In the genomic region with DNA sequence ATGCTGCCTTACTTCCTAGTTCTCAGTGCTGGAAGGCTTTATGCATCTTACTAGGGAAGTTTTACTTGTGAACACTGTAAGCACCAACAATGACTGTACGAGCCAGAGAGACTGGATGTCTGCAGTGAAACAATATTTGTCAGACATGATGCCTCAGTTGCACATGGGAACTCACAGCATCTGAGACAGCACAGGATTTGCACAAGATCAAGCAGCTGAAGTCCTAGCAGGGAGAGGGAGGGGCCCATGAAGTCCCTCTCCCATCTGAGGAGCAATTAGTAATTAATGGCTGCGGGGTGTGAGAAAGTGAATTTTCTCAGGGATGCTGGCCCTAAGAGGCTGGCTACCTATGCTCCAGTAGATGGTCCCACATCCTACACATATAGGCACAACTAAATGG, we compare ENCODE assay signal across 18 mouse cellular contexts. TPM values are rescaled to one million over a fixed set of nuclear protein-coding genes. Genes with fewer than 3 reads are reported as not detected.
A peak's percentile ranks its signal among the peaks of the same experiment; 100 is the strongest.
DNase-seq lines count a peak whose midpoint lies in the region; ATAC-seq and TF ChIP-seq lines count a peak whose summit lies in the region.
"Had no signal": no experiment of that assay in that cellular context is flagged by ENCODE, and none has a peak within 500 bp of the region (broad histone marks: within the 10 kb centered on the region; RNA-seq: fewer than 3 reads in every experiment).

No protein-coding gene starts in this region.

- intact Hi-C loops in heart, adult 2 months (cut with DNase I) = loop anchor here (2.0 to 5.0 kb wide), 2 partner anchors 37 to 72 kb away; a partner anchor contains a TSS
- intact Hi-C loops in heart, postnatal 10 days (cut with DNase I) = loop anchor here (2.0 to 5.0 kb wide), 2 partner anchors 33 to 83 kb away; no protein-coding TSS in a partner anchor

- WGBS in heart, adult 2 months = 83% methylated on average over 2 of the region's 2 CpGs
- 72% methylated on average over 2 of the region's 2 CpGs for WGBS in hindbrain, embryonic 13.5 days
- 90% methylated on average over 2 of the region's 2 CpGs for WGBS in hindbrain, embryonic 10.5 days
- 28% methylated on average over 2 of the region's 2 CpGs for WGBS in forebrain, embryonic 13.5 days

- peak overlapping the region; percentile 82 for H3K27ac ChIP-seq in heart, adult 2 months
- peak overlapping the region; percentile 85 for H3K27ac ChIP-seq in hindbrain, embryonic 13.5 days
- H3K27ac ChIP-seq in hindbrain, embryonic 10.5 days = no peak overlapping the region
- peak overlapping the region; percentile 86 for H3K27ac ChIP-seq in forebrain, embryonic 13.5 days

- no peak for ATAC-seq in hindbrain, embryonic 13.5 days (ENCODE audit: low FRiP score)
- peak; percentile 39; the same call in 1 of the 2 replicates for ATAC-seq in forebrain, embryonic 13.5 days

- no peaks in the 10 kb centered on the region for H3K27me3 ChIP-seq in heart, adult 2 months (ENCODE audit: control insufficient read depth, insufficient read depth, low read length)
- H3K27me3 ChIP-seq in hindbrain, embryonic 13.5 days = no peaks in the 10 kb centered on the region
- no peaks in the 10 kb centered on the region for H3K27me3 ChIP-seq in hindbrain, embryonic 10.5 days (ENCODE audit: insufficient read depth, poor library complexity, severe bottlenecking)
- no peaks in the 10 kb centered on the region for H3K27me3 ChIP-seq in forebrain, embryonic 13.5 days
- H3K27me3 ChIP-seq: limb, embryonic 15.5 days; midbrain, embryonic 12.5 days had no signal

- TF ChIP-seq EP300 in heart, adult 2 months (IDR thresholded peaks at IDR 0.05; ENCODE audit: insufficient read depth, low read depth, low read length) = no peak

- DNase-seq in heart, adult 2 months = no peak
- DNase-seq in heart, postnatal 10 days = no peak
- DNase-seq in hindbrain, embryonic 10.5 days (ENCODE audit: low spot score) = no peak
- DNase-seq in brain, embryonic 14.5 days (ENCODE audit: low read depth) = peak; percentile 61
- DNase-seq in spleen, adult 18-20 months = no peak
- no peak for DNase-seq in ovary, adult 18-20 months (ENCODE audit: low spot score)
- DNase-seq: adrenal gland, adult 8-10 months; B cell, adult 2 months; cerebellum, adult 11-12 months; cerebellum, postnatal 36 days; heart, adult 18-20 months; kidney, adult 2 months; kidney, postnatal 36 days; lung, postnatal 36 days had no signal

- no peak for TF ChIP-seq CTCF in heart, adult 2 months (IDR thresholded peaks at IDR 0.05)
- TF ChIP-seq CTCF in brain, embryonic 14.5 days (IDR thresholded peaks at IDR 0.05; ENCODE audit: borderline replicate concordance, extremely low read depth, insufficient read depth, insufficient read length) = no peak

- peaks cover 13% of the 10 kb centered on the region for H3K4me1 ChIP-seq in heart, adult 2 months (ENCODE audit: control insufficient read depth, insufficient read depth, low read length)
- H3K4me1 ChIP-seq in hindbrain, embryonic 13.5 days (replicated peaks) = peaks cover 36% of the 10 kb centered on the region
- peaks cover 23% of the 10 kb centered on the region for H3K4me1 ChIP-seq in hindbrain, embryonic 10.5 days (replicated peaks)
- peaks cover 45% of the 10 kb centered on the region for H3K4me1 ChIP-seq in forebrain, embryonic 13.5 days

- H3K4me3 ChIP-seq in heart, adult 2 months = no peak overlapping the region
- H3K4me3 ChIP-seq in hindbrain, embryonic 13.5 days = no peak overlapping the region
- no peak overlapping the region for H3K4me3 ChIP-seq in hindbrain, embryonic 10.5 days
- H3K4me3 ChIP-seq in forebrain, embryonic 13.5 days = no peak overlapping the region
- H3K4me3 ChIP-seq: limb, embryonic 15.5 days; midbrain, embryonic 12.5 days had no signal

- H3K36me3 ChIP-seq in heart, adult 2 months (ENCODE audit: control insufficient read depth, insufficient read depth, low read length) = peaks cover 15% of the 10 kb centered on the region
- peaks cover 15% of the 10 kb centered on the region for H3K36me3 ChIP-seq in hindbrain, embryonic 13.5 days
- H3K36me3 ChIP-seq in hindbrain, embryonic 10.5 days = peaks cover 12% of the 10 kb centered on the region
- peaks cover 15% of the 10 kb centered on the region for H3K36me3 ChIP-seq in forebrain, embryonic 13.5 days (ENCODE audit: poor library complexity, severe bottlenecking)

- TF ChIP-seq POLR2A in heart, adult 2 months (IDR thresholded peaks at IDR 0.05; ENCODE audit: insufficient read depth, low read depth, low read length) = no peak
- no peak for TF ChIP-seq POLR2A in brain, embryonic 14.5 days (IDR thresholded peaks at IDR 0.05; ENCODE audit: borderline replicate concordance, extremely low read depth, insufficient read depth, insufficient read length, poor library complexity, severe bottlenecking)

- no peak overlapping the region for H3K4me2 ChIP-seq in hindbrain, embryonic 13.5 days
- no peak overlapping the region for H3K4me2 ChIP-seq in forebrain, embryonic 13.5 days
- H3K4me2 ChIP-seq: limb, embryonic 15.5 days; midbrain, embryonic 12.5 days had no signal

- H3K79me2 ChIP-seq in heart, adult 2 months (replicated peaks; ENCODE audit: control insufficient read depth, insufficient read depth, low read length) = peaks cover 1% of the 10 kb centered on the region

- H3K9me3 ChIP-seq in hindbrain, embryonic 13.5 days = no peaks in the 10 kb centered on the region
- H3K9me3 ChIP-seq in hindbrain, embryonic 10.5 days = no peaks in the 10 kb centered on the region
- H3K9me3 ChIP-seq in forebrain, embryonic 13.5 days (replicated peaks) = no peaks in the 10 kb centered on the region
- H3K9me3 ChIP-seq: limb, embryonic 15.5 days; midbrain, embryonic 12.5 days had no signal

- H3K9ac ChIP-seq in heart, adult 2 months (ENCODE audit: low read depth, low read length) = no peak overlapping the region
- no peak overlapping the region for H3K9ac ChIP-seq in hindbrain, embryonic 13.5 days
- no peak overlapping the region for H3K9ac ChIP-seq in forebrain, embryonic 13.5 days
- H3K9ac ChIP-seq: limb, embryonic 15.5 days; midbrain, embryonic 12.5 days had no signal

RNA-seq across cellular contexts. Expression of a gene that starts 36.3 kb away (rescaled TPM):
- total RNA-seq in heart, adult 2 months (2021) = 10 to 100 TPM; 41.3 to 44.1 TPM
- 9.2 and 18.1 TPM in 2 replicates for polyA plus RNA-seq in heart, adult 2 months (2012; rRNA removed)
- total RNA-seq in heart, postnatal 10 days (2021) = 10 to 100 TPM; 57.8 to 70.4 TPM
- polyA plus RNA-seq in hindbrain, embryonic 13.5 days (2015; fragmentation: Nextera tagmentation; extraction: Ambion mirVana) = 33.9 and 36.4 TPM in 2 replicates
- polyA plus RNA-seq in hindbrain, embryonic 10.5 days (2016; fragmentation: Nextera tagmentation; extraction: Ambion mirVana) = 27.8 and 28.5 TPM in 2 replicates
- 25.2 and 28.5 TPM in 2 replicates for polyA plus RNA-seq in brain, embryonic 14.5 days (2012; rRNA removed)
- 40.9 and 44.3 TPM in 2 replicates for polyA plus RNA-seq in forebrain, embryonic 13.5 days (2015; fragmentation: Nextera tagmentation; extraction: Ambion mirVana)
